In genomic region chr2:33442701-33443100, GRCm38 (mm10) we compare ENCODE assay signal across 14 mouse cellular contexts.
"Had no signal": no experiment of that assay in that cellular context is flagged by ENCODE, and none has a peak within 500 bp of the region (broad histone marks: within the 10 kb centered on the region; RNA-seq: fewer than 3 reads in every experiment).

No protein-coding gene starts in this region.

- ATAC-seq: midbrain, embryonic 16.5 days had no signal

- H3K4me2 ChIP-seq: midbrain, embryonic 12.5 days; neural tube, embryonic 13.5 days; stomach, embryonic 15.5 days had no signal

- H3K9me3 ChIP-seq: midbrain, embryonic 10.5 days; midbrain, embryonic 12.5 days; neural tube, embryonic 13.5 days; stomach, embryonic 15.5 days had no signal

- H3K27ac ChIP-seq: liver, embryonic 14.5 days; midbrain, embryonic 10.5 days; midbrain, embryonic 12.5 days; neural tube, embryonic 13.5 days; stomach, embryonic 15.5 days had no signal

- H3K27me3 ChIP-seq: stomach, embryonic 15.5 days had no signal

- DNase-seq: lung, adult 2 months; lung, postnatal 4 days; midbrain, embryonic 14.5 days; right cerebral cortex, postnatal 14 days; thymus, adult 18-20 months; thymus, postnatal 14 days; thymus, postnatal 36 days had no signal

- H3K4me3 ChIP-seq: midbrain, embryonic 10.5 days; midbrain, embryonic 12.5 days; myocyte; neural tube, embryonic 13.5 days; stomach, embryonic 15.5 days had no signal

- H3K9ac ChIP-seq: liver, embryonic 14.5 days; midbrain, embryonic 12.5 days; neural tube, embryonic 13.5 days; stomach, embryonic 15.5 days had no signal

- H3K36me3 ChIP-seq: midbrain, embryonic 10.5 days; midbrain, embryonic 12.5 days; neural tube, embryonic 13.5 days; stomach, embryonic 15.5 days had no signal
